Mouse (Mus musculus) kidney, embryonic 14.5 days (tissue): Measurements from ENCODE around the gene Camsap3. TPM values are rescaled to one million over a fixed set of nuclear protein-coding genes. Genes with fewer than 3 reads are reported as not detected.

ENCODE experiments used
- ATAC-seq: fragments of 200-750 bp; cut with Nextera tagmentation; 2 replicates; pipeline ENCODE4 v1.8.0; 2017; ENCODE audit warnings: moderate number of reproducible peaks, mild to moderate bottlenecking, moderate TSS enrichment, moderate library complexity; ENCODE audit not compliant: low FRiP score, low TSS enrichment
- H3K27ac ChIP-seq: fragments of 300-500 bp; sonication (generic); 2 replicates; pipeline ENCODE4 v1.5.1; 2014; ENCODE audit warnings: low read depth, mild to moderate bottlenecking, low read length, moderate library complexity, mixed read lengths
- H3K27me3 ChIP-seq: fragments of 300-500 bp; sonication (generic); 2 replicates; pipeline ENCODE4 v1.6.1; 2014; ENCODE audit warnings: mild to moderate bottlenecking, low read length; ENCODE audit not compliant: control insufficient read depth, insufficient read depth
- H3K36me3 ChIP-seq: fragments of 300-500 bp; sonication (generic); 2 replicates; pipeline ENCODE4 v1.6.1; 2014; ENCODE audit warnings: low read length, mixed read lengths; ENCODE audit not compliant: control insufficient read depth, insufficient read depth
- H3K4me1 ChIP-seq: fragments of 300-500 bp; sonication (generic); 2 replicates; pipeline ENCODE4 v1.6.1; 2014; ENCODE audit warnings: low read length, mixed read lengths; ENCODE audit not compliant: control insufficient read depth, insufficient read depth
- H3K4me2 ChIP-seq: fragments of 300-500 bp; sonication (generic); replicated peaks from 2 replicates; pipeline ENCODE4 v1.6.1; 2014; ENCODE audit warnings: low read depth, mild to moderate bottlenecking, low read length
- H3K4me3 ChIP-seq: fragments of 300-500 bp; sonication (generic); 2 replicates; pipeline ENCODE4 v1.5.1; 2014; ENCODE audit warnings: mild to moderate bottlenecking, low read length
- H3K9ac ChIP-seq: fragments of 300-500 bp; sonication (generic); 2 replicates; pipeline ENCODE4 v1.6.1; 2014; ENCODE audit warnings: low read depth, mild to moderate bottlenecking, low read length, moderate library complexity
- H3K9me3 ChIP-seq: fragments of 300-500 bp; sonication (generic); 2 replicates; pipeline ENCODE4 v1.6.1; 2016; ENCODE audit warnings: low read length; ENCODE audit not compliant: control insufficient read depth
- WGBS: fragments of 180-500 bp; shearing (Covaris S2); extraction: QIAGEN DNeasy Blood & Tissue Kit; methylation state at CpG from one replicate; pipeline ENCODE4 v1.1.7; 2014; 5-methylcytosine and 5-hydroxymethylcytosine counted together
- polyA plus RNA-seq: library from polyadenylated mRNA; unstranded; fragments of >200 nt; fragmentation: Nextera tagmentation; extraction: Ambion mirVana; gene quantifications from 2 replicates; pipeline ENCODE4 v1.2.1, GENCODE M21; 2014

The Camsap3 gene
- polyA plus RNA-seq, 1 experiment from 2014 or later, result 18.1 TPM

GRCm38 (mm10) chr8:3609816-3610150 lies 22.7 kb downstream of the Camsap3 start:
- Histone ChIP-seq H3K9me3 (no peaks in the 10 kb centered on the region), H3K4me1 (no peaks in the 10 kb centered on the region), H3K4me2 (no peak overlapping the region), H3K4me3 (no peak overlapping the region), H3K9ac (no peak overlapping the region), H3K27ac (no peak overlapping the region), H3K36me3 (peaks cover 77% of the 10 kb centered on the region), H3K27me3 (no peaks in the 10 kb centered on the region)
- 77% methylated on average over 6 of the region's 6 CpGs for WGBS
- ATAC-seq, result 0 out of 2 replicates have a peak, but pooled peaks have one; percentile 5

DNA sequence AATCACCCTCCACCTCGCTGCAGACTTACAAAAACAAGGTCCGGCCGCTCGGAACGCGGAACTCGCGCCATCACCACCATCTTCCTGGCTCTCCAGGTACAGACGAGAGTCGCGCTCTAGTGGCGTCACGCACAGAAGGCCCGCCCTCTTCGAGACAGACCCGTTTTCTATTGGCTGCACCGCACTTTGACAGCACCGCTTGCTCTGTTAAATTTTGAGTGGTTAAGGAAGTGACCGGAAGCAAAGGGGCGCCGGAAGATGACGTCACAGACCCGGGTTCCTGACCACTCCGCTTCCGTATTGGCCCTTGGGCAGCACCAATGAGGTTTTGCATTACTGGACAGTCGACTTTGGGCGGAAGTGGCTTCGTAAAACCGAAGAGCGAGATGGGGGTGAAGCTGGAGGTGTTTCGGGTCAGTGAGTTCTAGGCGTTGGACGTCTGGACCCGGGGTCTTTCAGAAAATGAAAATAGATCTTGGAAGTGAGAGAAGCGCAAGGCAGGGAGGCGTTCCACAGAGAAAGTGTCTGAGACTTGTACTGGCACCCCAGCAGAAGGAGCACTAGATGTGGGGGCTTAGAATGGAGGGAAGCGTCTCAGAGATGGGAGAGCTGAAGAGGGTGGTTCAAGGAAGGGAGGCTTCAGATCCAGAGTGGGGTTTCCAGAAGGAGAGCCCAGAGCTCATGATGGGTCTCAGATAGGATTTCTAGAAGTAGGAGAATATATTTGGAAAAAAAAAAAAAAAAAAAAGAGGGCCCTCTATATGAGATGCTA lies 34.3 kb downstream of the Camsap3 start, which contains the start of the genes Xab2 and Pet100:
Gene Xab2 (minus strand): TSS at position 118 of the 772 bp plus-strand sequence.
Gene Pet100 (plus strand): TSS at position 350 of the 772 bp plus-strand sequence.
- Histone ChIP-seq H3K9ac (peak within 1 kb of the TSS; percentile 80), H3K27me3 (no peaks in the 10 kb centered on the region), H3K36me3 (peaks cover 22% of the 10 kb centered on the region), H3K4me3 (peak within 1 kb of the TSS; percentile 90), H3K4me1 (0 out of 2 replicates have a peak, but pooled peaks cover 8% of the 10 kb centered on the region), H3K9me3 (no peaks in the 10 kb centered on the region), H3K27ac (no peak within 1 kb of the TSS), H3K4me2 (peak within 1 kb of the TSS; percentile 86)
- WGBS, result under 1% methylated on average over 37 of the region's 37 CpGs
- ATAC-seq, result peak; percentile 99

DNA sequence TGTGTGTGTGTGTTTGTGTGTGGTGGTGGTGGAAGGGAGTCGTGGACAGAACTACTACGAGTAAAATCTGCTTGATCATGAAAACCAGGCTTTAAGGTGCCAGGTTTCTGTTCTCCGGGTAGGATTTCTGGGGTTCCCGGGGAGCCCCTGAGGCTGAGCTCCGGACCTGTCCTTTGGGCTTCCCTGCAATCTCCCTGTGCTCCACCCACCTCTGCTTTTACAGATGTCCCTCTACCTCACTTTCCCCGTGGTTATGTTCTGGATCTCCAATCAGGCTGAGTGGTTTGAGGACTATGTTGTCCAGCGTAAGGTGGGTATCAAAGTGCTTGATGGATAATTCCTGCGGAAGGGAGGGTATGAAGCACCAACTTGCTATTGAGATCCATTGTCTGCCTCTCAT lies 35.0 kb downstream of the Camsap3 start:
- H3K4me2 ChIP-seq, result peak overlapping the region; percentile 65
- ATAC-seq, result no peak
- WGBS, result 68% methylated on average over 8 of the region's 8 CpGs
- H3K4me1 ChIP-seq, result 0 out of 2 replicates have a peak, but pooled peaks cover 8% of the 10 kb centered on the region
- H3K36me3 ChIP-seq, result peaks cover 17% of the 10 kb centered on the region; the same call in 1 of the 2 replicates
- no peak overlapping the region for H3K27ac ChIP-seq
- H3K27me3 ChIP-seq, result no peaks in the 10 kb centered on the region
- no peaks in the 10 kb centered on the region for H3K9me3 ChIP-seq
- H3K9ac ChIP-seq, result peak overlapping the region; percentile 73; the same call in 1 of the 2 replicates
- H3K4me3 ChIP-seq, result peak overlapping the region; percentile 90

- no peaks in the 10 kb centered on the region for H3K36me3 ChIP-seq
- H3K27me3 ChIP-seq, result no peaks in the 10 kb centered on the region; the same call in 1 of the 2 replicates
- H3K9ac ChIP-seq, result no peak within 1 kb of the TSS
- H3K27ac ChIP-seq, result no peak within 1 kb of the TSS
- no peak within 1 kb of the TSS for H3K4me2 ChIP-seq
- 67% methylated on average over 1 of the region's 1 CpGs for WGBS
- H3K4me3 ChIP-seq, result no peak within 1 kb of the TSS
- no peak for ATAC-seq
- H3K9me3 ChIP-seq, result no peaks in the 10 kb centered on the region
- 0 out of 2 replicates have a peak, but pooled peaks cover 5% of the 10 kb centered on the region for H3K4me1 ChIP-seq
Measured at GRCm38 (mm10) chr8:3625445-3625844, 38.4 kb downstream of the Camsap3 start, which contains the start of gene Pcp2. Pcp2 (minus strand) TSS chr8:3625545.

DNA sequence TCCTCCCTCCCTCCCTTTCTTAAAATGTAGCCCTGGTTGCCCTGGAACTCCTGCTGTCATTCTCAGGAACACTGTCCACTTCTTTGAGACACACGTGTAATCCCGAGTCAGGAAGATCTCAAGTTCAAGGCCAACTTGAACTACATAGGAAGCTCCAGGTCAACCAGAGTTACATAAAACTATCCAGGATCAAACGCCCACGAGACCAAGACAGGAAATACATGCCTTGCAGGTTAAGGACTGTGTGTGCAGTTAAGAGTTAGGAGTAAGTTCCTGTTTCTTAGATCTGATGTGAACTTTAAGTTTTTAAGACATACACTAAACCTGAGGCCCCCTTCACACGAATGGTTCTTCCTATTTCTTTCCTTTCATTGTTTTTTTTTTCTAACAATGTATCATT lies 39.9 kb downstream of the Camsap3 start:
- no peak for ATAC-seq
- 50% methylated on average over 5 of the region's 5 CpGs for WGBS

DNA sequence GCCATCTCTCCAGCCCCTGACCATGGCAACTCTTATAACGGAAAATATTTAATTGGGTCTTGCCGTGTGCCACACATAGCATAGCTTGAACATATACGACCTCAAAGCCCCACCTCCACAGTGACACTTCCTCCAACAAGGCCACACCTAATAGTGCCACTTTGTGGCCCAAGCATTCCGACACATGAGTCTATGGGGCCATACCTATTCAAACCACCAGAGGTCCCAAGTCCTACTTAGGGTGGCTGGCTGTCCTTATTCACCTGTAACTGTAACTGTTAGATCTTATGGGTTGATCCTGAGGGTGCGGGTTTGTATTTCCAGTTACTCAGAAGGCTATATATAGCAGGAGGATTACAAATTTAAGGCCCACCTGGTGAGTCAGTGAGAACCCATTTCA lies 40.9 kb downstream of the Camsap3 start:
- H3K4me3 ChIP-seq, result no peak overlapping the region
- H3K9me3 ChIP-seq, result no peaks in the 10 kb centered on the region
- no peaks in the 10 kb centered on the region; the same call in 1 of the 2 replicates for H3K27me3 ChIP-seq
- H3K27ac ChIP-seq, result no peak overlapping the region
- no peaks in the 10 kb centered on the region for H3K36me3 ChIP-seq
- no peak overlapping the region for H3K9ac ChIP-seq
- no peak overlapping the region for H3K4me2 ChIP-seq
- ATAC-seq, result 0 out of 2 replicates have a peak, but pooled peaks have one; percentile 1
- 22% methylated on average over 5 of the region's 5 CpGs for WGBS
- H3K4me1 ChIP-seq, result no peaks in the 10 kb centered on the region

More for the DNA sequence above, 39.9 kb downstream of the Camsap3 start:
- H3K36me3 ChIP-seq, result no peaks in the 10 kb centered on the region
- no peak overlapping the region for H3K27ac ChIP-seq
- H3K9me3 ChIP-seq, result no peaks in the 10 kb centered on the region
- no peaks in the 10 kb centered on the region; the same call in 1 of the 2 replicates for H3K27me3 ChIP-seq
- H3K4me1 ChIP-seq, result 0 out of 2 replicates have a peak, but pooled peaks cover 4% of the 10 kb centered on the region
- no peak overlapping the region for H3K4me2 ChIP-seq
- H3K4me3 ChIP-seq, result no peak overlapping the region
- H3K9ac ChIP-seq, result no peak overlapping the region

- 6% methylated on average over 47 of the region's 47 CpGs for WGBS
- Histone ChIP-seq H3K27ac (no peak within 1 kb of the TSS), H3K36me3 (no peaks in the 10 kb centered on the region), H3K4me1 (no peaks in the 10 kb centered on the region), H3K9ac (peak within 1 kb of the TSS; percentile 60), H3K9me3 (no peaks in the 10 kb centered on the region), H3K4me3 (peak within 1 kb of the TSS; percentile 66), H3K4me2 (peak within 1 kb of the TSS; percentile 75), H3K27me3 (no peaks in the 10 kb centered on the region; the same call in 1 of the 2 replicates)
- peak; percentile 88 for ATAC-seq
Measured at GRCm38 (mm10) chr8:3630647-3631477, 43.8 kb downstream of the Camsap3 start, which contains the start of gene Stxbp2. Stxbp2 (plus strand) TSS chr8:3630955.

DNA sequence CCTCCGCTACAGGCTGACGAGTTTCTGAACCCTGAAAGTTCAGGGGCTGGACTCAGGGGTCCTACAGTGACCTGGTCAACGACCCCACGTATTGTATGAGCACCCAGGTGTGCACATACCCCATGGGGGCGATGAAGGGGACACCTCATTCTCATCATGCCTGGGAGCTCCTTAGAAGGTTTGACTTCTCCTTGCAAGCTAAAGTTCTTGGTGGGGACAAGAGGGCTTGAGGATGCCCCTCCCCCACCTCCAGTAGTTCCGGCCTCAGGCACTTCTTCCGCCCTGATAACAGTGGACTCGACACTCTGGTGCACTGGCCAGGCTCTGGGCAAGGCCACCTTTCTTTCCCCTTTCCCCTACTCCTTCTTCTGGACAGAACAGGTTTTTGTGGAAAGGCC lies 44.4 kb downstream of the Camsap3 start:
- Histone ChIP-seq H3K27ac (no peak overlapping the region), H3K9ac (peak overlapping the region; percentile 60), H3K4me1 (no peaks in the 10 kb centered on the region), H3K36me3 (peaks cover 6% of the 10 kb centered on the region), H3K27me3 (no peaks in the 10 kb centered on the region; the same call in 1 of the 2 replicates), H3K4me2 (peak overlapping the region; percentile 75), H3K9me3 (no peaks in the 10 kb centered on the region), H3K4me3 (peak overlapping the region; percentile 66)
- 0 out of 2 replicates have a peak, but pooled peaks have one; percentile 14 for ATAC-seq
- 22% methylated on average over 8 of the region's 8 CpGs for WGBS
